Mouse (Mus musculus): ENCODE results near the gene Iqcj. TPM values are rescaled to one million over a fixed set of nuclear protein-coding genes. Genes with fewer than 3 reads are reported as not detected.

Iqcj gene
- polyA plus RNA-seq, 1 experiment: not detected

DNA sequence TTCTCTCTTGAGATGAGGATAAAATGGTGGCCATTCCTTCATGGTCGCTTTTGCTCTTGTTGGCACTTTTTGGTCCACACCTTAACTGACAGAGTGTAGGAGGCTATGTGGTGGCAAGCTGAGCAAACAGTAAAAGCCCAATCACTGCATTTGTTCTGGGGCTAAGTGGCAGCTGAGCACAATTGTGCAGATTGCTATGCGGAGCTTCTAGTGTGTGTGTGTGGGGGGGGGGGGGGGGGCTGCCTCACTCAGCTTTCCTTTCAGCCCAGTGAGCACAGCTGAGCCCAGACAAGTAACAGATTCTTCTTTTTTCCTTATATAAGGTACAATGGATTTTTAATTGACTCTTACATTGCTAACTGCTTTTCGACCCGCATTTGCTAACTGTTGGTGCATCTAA is 110.4 kb downstream of the Iqcj start:
- Histone ChIP-seq H3K4me1 (ENCODE audit: control insufficient read depth, insufficient read depth, low read length) (no peaks in the 10 kb centered on the region), H3K4me3 (ENCODE audit: insufficient read depth, low read length) (no peak overlapping the region), H3K27ac (ENCODE audit: insufficient read depth, low read depth, low read length) (no peak overlapping the region)
- TF ChIP-seq POLR2A (IDR thresholded peaks at IDR 0.05; ENCODE audit: borderline replicate concordance, low read depth, low read length) (no peak), CTCF (IDR thresholded peaks at IDR 0.05; ENCODE audit: low read depth, low read length) (no peak)

DNA sequence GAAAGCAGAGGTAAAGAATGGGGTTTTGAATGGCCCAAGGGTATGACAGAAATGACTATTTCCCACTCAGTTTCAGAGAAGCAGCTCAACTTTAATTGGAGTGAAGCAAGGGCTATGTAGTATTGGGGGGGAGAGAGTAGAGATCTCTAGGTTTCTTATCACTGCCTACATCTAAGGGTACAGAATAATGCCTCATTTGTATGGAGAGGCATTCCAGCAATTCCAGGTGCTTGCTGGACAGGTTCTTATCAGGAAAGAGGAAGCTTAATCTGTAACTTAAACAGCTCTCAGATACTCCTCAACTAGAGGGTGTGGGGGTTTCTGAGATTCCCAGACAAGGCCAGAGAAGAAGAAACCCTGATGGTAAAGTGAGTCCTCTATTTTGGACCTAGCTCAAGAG is 120.3 kb downstream of the Iqcj start:
- Histone ChIP-seq H3K4me1 (ENCODE audit: control insufficient read depth, insufficient read depth, low read length) (no peaks in the 10 kb centered on the region), H3K27ac (ENCODE audit: insufficient read depth, low read depth, low read length) (no peak overlapping the region), H3K4me3 (ENCODE audit: insufficient read depth, low read length) (no peak overlapping the region)
- TF ChIP-seq POLR2A (IDR thresholded peaks at IDR 0.05; ENCODE audit: borderline replicate concordance, low read depth, low read length) (no peak), CTCF (IDR thresholded peaks at IDR 0.05; ENCODE audit: low read depth, low read length) (no peak)

DNA sequence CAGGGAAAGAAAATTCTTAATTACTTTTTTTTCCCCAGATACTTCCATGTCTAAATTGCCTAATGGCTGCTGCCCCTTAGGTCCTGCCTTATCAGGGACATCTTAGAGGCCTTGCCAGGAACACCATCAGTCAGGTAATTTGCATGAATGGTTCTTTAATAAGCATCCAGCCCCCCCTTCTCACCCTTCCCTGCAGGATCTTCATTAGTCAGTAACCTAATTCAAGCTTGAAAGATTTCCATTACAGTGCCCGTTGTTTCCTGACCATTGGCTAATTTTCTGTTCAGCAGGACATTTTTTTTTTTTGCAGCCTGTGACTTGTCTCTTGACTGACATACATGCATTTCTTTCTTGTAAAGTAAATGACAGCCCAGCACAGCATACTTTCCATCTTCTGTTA is 123.8 kb downstream of the Iqcj start:
- H3K27ac ChIP-seq (ENCODE audit: insufficient read depth, low read depth, low read length): no peak overlapping the region
- no peaks in the 10 kb centered on the region for H3K4me1 ChIP-seq (ENCODE audit: control insufficient read depth, insufficient read depth, low read length)
- no peak overlapping the region for H3K4me3 ChIP-seq (ENCODE audit: insufficient read depth, low read length)
- TF ChIP-seq CTCF (IDR thresholded peaks at IDR 0.05; ENCODE audit: low read depth, low read length) (no peak), POLR2A (IDR thresholded peaks at IDR 0.05; ENCODE audit: borderline replicate concordance, low read depth, low read length) (no peak)

DNA sequence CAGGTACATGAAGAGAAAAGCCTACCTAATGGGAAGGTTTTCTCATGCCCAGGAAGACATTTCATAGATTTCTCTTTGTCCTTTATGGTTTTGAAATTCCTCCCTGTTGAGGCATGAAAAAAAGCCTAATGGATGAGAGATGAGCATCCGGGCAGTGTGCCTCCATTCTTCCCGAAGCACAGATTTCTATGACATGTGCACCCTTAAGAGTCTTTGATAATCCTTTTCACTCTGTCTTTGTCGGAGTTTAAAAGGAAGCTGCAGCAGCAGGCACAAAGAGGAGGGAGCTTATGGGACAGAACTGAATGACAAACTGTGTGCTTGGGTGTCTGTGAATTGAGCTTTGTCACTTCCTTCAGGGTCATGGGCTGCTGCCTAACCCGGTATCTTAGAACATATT is 127.4 kb downstream of the Iqcj start:
- Histone ChIP-seq H3K4me3 (ENCODE audit: insufficient read depth, low read length) (no peak overlapping the region), H3K27ac (ENCODE audit: insufficient read depth, low read depth, low read length) (no peak overlapping the region), H3K4me1 (ENCODE audit: control insufficient read depth, insufficient read depth, low read length) (no peaks in the 10 kb centered on the region)
- no peak for TF ChIP-seq POLR2A (IDR thresholded peaks at IDR 0.05; ENCODE audit: borderline replicate concordance, low read depth, low read length)
- TF ChIP-seq CTCF (IDR thresholded peaks at IDR 0.05; ENCODE audit: low read depth, low read length): no peak

DNA sequence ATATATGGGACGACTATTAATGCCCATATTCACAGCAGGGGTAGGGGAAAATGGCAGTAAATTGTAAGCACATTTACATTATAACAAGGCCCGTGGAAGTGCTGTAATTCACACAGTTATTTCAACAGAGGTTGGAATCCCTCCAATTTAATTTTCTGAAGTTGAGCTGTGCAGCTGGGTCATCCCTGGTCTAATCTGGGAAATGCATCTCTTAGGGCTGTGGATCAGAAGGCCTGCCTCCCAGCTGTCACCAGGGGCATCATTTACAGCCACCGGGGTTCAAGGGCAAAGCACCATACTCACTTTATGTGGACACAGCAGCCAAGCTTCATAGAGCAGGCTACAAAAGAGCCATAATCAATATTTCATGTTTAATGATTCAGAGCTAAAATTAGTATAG is 144.1 kb downstream of the Iqcj start:
- Histone ChIP-seq H3K4me3 (ENCODE audit: insufficient read depth, low read length) (no peak overlapping the region), H3K4me1 (ENCODE audit: control insufficient read depth, insufficient read depth, low read length) (no peaks in the 10 kb centered on the region), H3K27ac (ENCODE audit: insufficient read depth, low read depth, low read length) (no peak overlapping the region)
- TF ChIP-seq CTCF (IDR thresholded peaks at IDR 0.05; ENCODE audit: low read depth, low read length): no peak
- TF ChIP-seq POLR2A (IDR thresholded peaks at IDR 0.05; ENCODE audit: borderline replicate concordance, low read depth, low read length): no peak

DNA sequence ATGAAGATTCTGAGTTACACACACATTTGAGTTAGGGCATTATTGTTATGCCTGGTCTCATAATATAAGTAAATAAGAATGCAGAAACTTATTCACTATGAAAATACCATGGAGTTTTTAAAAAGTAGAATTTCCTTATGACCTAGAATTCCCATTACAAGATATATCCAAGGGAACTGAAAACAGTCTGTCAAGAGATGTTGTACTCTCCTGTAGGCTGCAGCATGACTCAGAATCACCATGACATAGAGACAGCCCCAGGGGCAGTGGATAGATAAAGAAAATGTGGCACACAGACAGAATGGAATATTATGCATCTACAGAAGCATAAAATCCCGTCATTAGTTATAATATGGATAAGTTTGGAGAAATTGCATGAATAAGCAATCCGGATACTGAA is 150.9 kb downstream of the Iqcj start:
- no peak for TF ChIP-seq POLR2A (IDR thresholded peaks at IDR 0.05; ENCODE audit: borderline replicate concordance, low read depth, low read length)
- no peak for TF ChIP-seq CTCF (IDR thresholded peaks at IDR 0.05; ENCODE audit: low read depth, low read length)
- no peaks in the 10 kb centered on the region for H3K4me1 ChIP-seq (ENCODE audit: control insufficient read depth, insufficient read depth, low read length)
- no peak overlapping the region for H3K4me3 ChIP-seq (ENCODE audit: insufficient read depth, low read length)
- no peak overlapping the region for H3K27ac ChIP-seq (ENCODE audit: insufficient read depth, low read depth, low read length)

DNA sequence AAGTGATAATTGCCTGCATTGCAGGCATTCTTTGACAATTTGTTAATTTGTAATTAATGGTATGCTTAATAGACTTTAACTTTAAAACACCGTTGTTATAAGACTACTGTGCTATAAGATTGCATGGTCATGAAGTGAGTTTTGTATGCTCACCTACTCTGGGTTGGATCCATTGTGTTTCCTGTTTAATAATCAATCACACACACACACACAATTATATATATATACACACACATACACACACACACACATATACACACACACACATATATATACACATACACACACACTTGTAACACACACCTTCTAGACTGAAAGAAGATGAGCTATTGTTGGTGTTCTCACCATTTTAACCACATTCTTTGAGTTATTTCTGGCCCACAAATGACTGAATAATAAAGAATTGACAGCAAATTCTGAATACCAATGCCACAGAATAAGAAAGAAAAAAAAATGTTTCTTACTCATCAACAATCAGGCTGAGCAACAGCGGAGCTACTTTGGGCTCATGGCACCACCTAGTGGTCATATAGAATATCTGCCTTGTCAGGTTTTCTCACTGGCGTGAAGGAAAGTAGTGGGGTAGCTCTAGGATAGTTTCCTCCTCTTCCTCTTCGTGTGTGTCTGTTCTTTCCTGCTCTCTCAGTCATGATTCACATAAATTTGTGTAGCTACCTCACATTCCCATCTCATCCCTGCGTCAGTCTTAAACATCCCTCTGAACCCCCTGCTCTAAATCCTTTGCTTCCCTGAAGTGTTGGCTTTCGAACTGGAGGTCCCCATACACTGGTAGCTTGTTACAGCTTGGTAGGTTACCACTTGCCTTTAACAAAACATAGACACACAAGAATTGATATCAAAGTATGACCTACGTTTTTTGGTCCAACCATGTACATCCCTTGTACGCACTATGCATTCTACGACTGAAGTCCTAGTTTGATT is 153.7 kb downstream of the Iqcj start:
- no peaks in the 10 kb centered on the region for H3K4me1 ChIP-seq (ENCODE audit: control insufficient read depth, insufficient read depth, low read length)
- no peak overlapping the region for H3K27ac ChIP-seq (ENCODE audit: insufficient read depth, low read depth, low read length)
- no peak for TF ChIP-seq POLR2A (IDR thresholded peaks at IDR 0.05; ENCODE audit: borderline replicate concordance, low read depth, low read length)
- no peak for TF ChIP-seq CTCF (IDR thresholded peaks at IDR 0.05; ENCODE audit: low read depth, low read length)
- H3K4me3 ChIP-seq (ENCODE audit: insufficient read depth, low read length): no peak overlapping the region

DNA sequence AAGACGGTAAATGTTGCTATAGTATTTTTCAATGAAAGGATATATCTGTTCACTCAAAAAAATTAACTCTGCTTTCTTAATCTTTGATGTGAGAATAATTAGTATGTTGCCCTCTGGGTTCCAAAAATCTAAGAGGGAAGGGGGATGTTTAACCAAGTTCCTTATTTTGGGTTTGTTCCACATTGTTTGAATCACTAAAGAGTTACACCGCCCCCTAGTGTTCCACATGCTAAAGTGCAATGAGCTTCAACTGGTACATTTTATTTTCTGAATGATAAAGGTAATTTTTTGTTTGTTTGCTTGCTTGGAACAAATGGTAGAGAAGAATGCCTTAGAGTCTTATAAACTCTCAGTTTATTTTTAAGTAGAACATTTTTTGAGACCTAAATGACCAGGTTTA is 161.5 kb downstream of the Iqcj start:
- no peak overlapping the region for H3K4me3 ChIP-seq (ENCODE audit: insufficient read depth, low read length)
- no peaks in the 10 kb centered on the region for H3K4me1 ChIP-seq (ENCODE audit: control insufficient read depth, insufficient read depth, low read length)
- no peak overlapping the region for H3K27ac ChIP-seq (ENCODE audit: insufficient read depth, low read depth, low read length)
- TF ChIP-seq POLR2A (IDR thresholded peaks at IDR 0.05; ENCODE audit: borderline replicate concordance, low read depth, low read length) (no peak), CTCF (IDR thresholded peaks at IDR 0.05; ENCODE audit: low read depth, low read length) (no peak)

DNA sequence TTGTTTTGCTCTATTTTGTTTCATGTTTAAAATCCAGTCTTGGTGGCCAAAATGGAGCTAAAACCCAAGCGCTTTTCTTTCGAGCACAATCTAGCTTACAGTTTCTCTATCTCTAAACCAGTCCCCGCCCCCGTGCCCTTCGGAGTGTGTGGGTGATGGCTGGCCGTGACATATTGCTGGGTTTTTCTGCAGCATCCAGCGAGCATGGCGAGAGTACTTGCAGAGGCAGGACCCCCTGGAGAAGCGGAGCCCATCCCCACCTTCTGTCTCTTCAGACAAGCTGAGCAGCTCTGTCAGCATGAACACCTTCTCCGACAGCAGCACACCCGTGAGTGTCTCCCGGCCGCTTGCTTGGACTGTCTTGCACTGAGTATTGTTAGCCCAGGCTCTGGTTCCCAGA is 163.1 kb downstream of the Iqcj start:
- TF ChIP-seq POLR2A (IDR thresholded peaks at IDR 0.05; ENCODE audit: borderline replicate concordance, low read depth, low read length) (no peak), CTCF (IDR thresholded peaks at IDR 0.05; ENCODE audit: low read depth, low read length) (no peak)
- Histone ChIP-seq H3K4me3 (ENCODE audit: insufficient read depth, low read length) (no peak overlapping the region), H3K4me1 (ENCODE audit: control insufficient read depth, insufficient read depth, low read length) (no peaks in the 10 kb centered on the region), H3K27ac (ENCODE audit: insufficient read depth, low read depth, low read length) (no peak overlapping the region)
